Mouse (Mus musculus) brain, embryonic 14.5 days (tissue): ENCODE measurements at regions not wholly inside any gene's neighbourhood (a gene's known extent, or its start where the extent isn't known, plus 50 kb on each side); places are given as distances from the start of the nearest gene placed in this dataset.

Source experiments
- CTCF ChIP-seq: fragments of 200-500 bp; IDR thresholded peaks from 2 replicates; pipeline ENCODE4 v1.5.1; 2012; ENCODE audit warnings: inconsistent platforms, mild to moderate bottlenecking, moderate library complexity, borderline replicate concordance; ENCODE audit not compliant: insufficient read depth, insufficient read length; ENCODE audit errors: extremely low read depth
- POLR2A ChIP-seq: fragments of 200-500 bp; IDR thresholded peaks from 2 replicates; pipeline ENCODE4 v1.6.1; 2012; ENCODE audit warnings: mild to moderate bottlenecking, inconsistent platforms, borderline replicate concordance; ENCODE audit not compliant: poor library complexity, insufficient read depth, insufficient read length, severe bottlenecking; ENCODE audit errors: extremely low read depth

GRCm38 (mm10) chr19:59707106-59707505 lies 236.3 kb downstream of the Rab11fip2 start:
- TF ChIP-seq CTCF (no peak), POLR2A (no peak)
